Mouse (Mus musculus) heart, postnatal 36 days (tissue): Measurements from ENCODE around the gene Olfr8. TPM values are rescaled to one million over a fixed set of nuclear protein-coding genes. Genes with fewer than 3 reads are reported as not detected.
"Not testable (repeated sequence)": the region's sequence is repeated elsewhere in the genome, so short reads cannot be mapped to it uniquely, and the experiment has no call there.

Source experiments
- DNase-seq, 2 experiments: peaks; one replicate each; pipeline ENCODE4 v3.0.0; 2021 to 2022
- intact Hi-C: fragments of 180-260 bp; cut with DNase I; formaldehyde crosslinking; loops from one replicate; pipeline ENCODE4 v1.15.1; 2025
- total RNA-seq, 2 experiments: library from RNA; stranded (reverse); gene quantifications; 2 replicates each; pipeline ENCODE4 v1.2.3; 2021

Gene Olfr8
- not detected for total RNA-seq

- intact Hi-C loops, result not testable (repeated sequence)
These were observed at the start of gene Olfr8 for GRCm38 (mm10) chr10:78950336-78950735. Gene Olfr8, plus strand, starts transcription at chr10:78950636.

GRCm38 (mm10) chr10:78912871-78913270 lies 37.6 kb upstream of the Olfr8 start, which contains the start of gene Olfr1354:
Gene Olfr1354, plus strand, starts transcription at chr10:78913171.
- DNase-seq, intact Hi-C loops: not testable (repeated sequence)

More at GRCm38 (mm10) chr10:78950336-78950735, at the start of gene Olfr8:
- DNase-seq, result not testable (repeated sequence)

GRCm38 (mm10) chr10:78963009-78963408 lies 12.6 kb downstream of the Olfr8 start, which contains the start of gene Olfr1353:
Gene Olfr1353, plus strand, starts transcription at chr10:78963309.
- intact Hi-C loops, DNase-seq: not testable (repeated sequence)

- intact Hi-C loops, result no loop called here
- no peak for DNase-seq
These were observed 30.3 kb downstream of the Olfr8 start, which contains the start of gene Olfr1352 for GRCm38 (mm10) chr10:78980750-78981149. Gene Olfr1352, plus strand, starts transcription at chr10:78981050.

Other genes with a start within 250 kb of the Olfr8 start
- not detected for gene Casp14, start 232.3 kb upstream of the Olfr8 start, total RNA-seq
- gene Ccdc105, start 197.6 kb upstream of the Olfr8 start, total RNA-seq, result not detected
- under 1 TPM in 1 of 2 experiments, not detected in 1; 0.30 TPM for gene Slc1a6, start 170.1 kb upstream of the Olfr8 start, total RNA-seq
- gene Olfr1356, start 98.5 kb upstream of the Olfr8 start, total RNA-seq, result not detected
- gene Olfr1355, start 75.1 kb upstream of the Olfr8 start, total RNA-seq, result not detected
- gene Olfr1354, start 37.5 kb upstream of the Olfr8 start, total RNA-seq, result not detected
- not detected for gene Olfr1353, start 12.7 kb downstream of the Olfr8 start, total RNA-seq
- gene Olfr1352, start 30.4 kb downstream of the Olfr8 start, total RNA-seq, result not detected
- gene Olfr1351, start 61.8 kb downstream of the Olfr8 start, total RNA-seq, result not detected
- not detected for gene Olfr57, start 78.1 kb downstream of the Olfr8 start, total RNA-seq
- 10 to 100 TPM; 12.5 to 12.8 TPM for gene 2610008E11Rik, start 147.0 kb downstream of the Olfr8 start, total RNA-seq
- not detected for gene Vmn2r80, start 198.1 kb downstream of the Olfr8 start, total RNA-seq